Mouse (Mus musculus): Measurements from ENCODE around the gene Cckbr. TPM values are rescaled to one million over a fixed set of nuclear protein-coding genes. Genes with fewer than 3 reads are reported as not detected.

Gene Cckbr
- total and polyA plus RNA-seq, 2 experiments from 2014 or later, result 6.3 to 12.0 TPM

GRCm38 (mm10) chr7:105487104-105487876, 61.8 kb downstream of the Cckbr start:
- no peak overlapping the region for H3K4me2 ChIP-seq (ENCODE audit: low read depth, low read length, poor library complexity, severe bottlenecking)
- WGBS, result 81% methylated on average over 6 of the region's 6 CpGs
- no peak overlapping the region for H3K4me3 ChIP-seq (ENCODE audit: low read depth, low read length)
- DNase-seq (ENCODE audit: low spot score) (no peak), ATAC-seq (ENCODE audit: low FRiP score) (no peak)
- no peak overlapping the region for H3K27ac ChIP-seq (ENCODE audit: low read depth, low read length)
- no peaks in the 10 kb centered on the region for H3K9me3 ChIP-seq (ENCODE audit: low read length)
- no peak for TF ChIP-seq CTCF (IDR thresholded peaks at IDR 0.05)
- no peak overlapping the region for H3K9ac ChIP-seq (replicated peaks; ENCODE audit: low read length, poor library complexity, severe bottlenecking)
- H3K36me3 ChIP-seq (ENCODE audit: insufficient read depth, low read length), result no peaks in the 10 kb centered on the region
- no peaks in the 10 kb centered on the region for H3K27me3 ChIP-seq (ENCODE audit: insufficient read depth, low read length)
- no peaks in the 10 kb centered on the region for H3K4me1 ChIP-seq (ENCODE audit: insufficient read depth, low read length)

GRCm38 (mm10) chr7:105497881-105498280, 72.3 kb downstream of the Cckbr start:
- no peaks in the 10 kb centered on the region for H3K9me3 ChIP-seq (ENCODE audit: low read length)
- no peak overlapping the region for H3K4me2 ChIP-seq (ENCODE audit: low read depth, low read length, poor library complexity, severe bottlenecking)
- TF ChIP-seq CTCF (IDR thresholded peaks at IDR 0.05), result no peak
- no peak overlapping the region for H3K27ac ChIP-seq (ENCODE audit: low read depth, low read length)
- 92% methylated on average over 3 of the region's 3 CpGs for WGBS
- H3K4me3 ChIP-seq (ENCODE audit: low read depth, low read length), result no peak overlapping the region
- no peaks in the 10 kb centered on the region for H3K36me3 ChIP-seq (ENCODE audit: insufficient read depth, low read length)
- ATAC-seq (ENCODE audit: low FRiP score), result no peak
- H3K9ac ChIP-seq (replicated peaks; ENCODE audit: low read length, poor library complexity, severe bottlenecking), result no peak overlapping the region
- H3K4me1 ChIP-seq (ENCODE audit: insufficient read depth, low read length), result no peaks in the 10 kb centered on the region
- DNase-seq (ENCODE audit: low spot score), result no peak
- H3K27me3 ChIP-seq (ENCODE audit: insufficient read depth, low read length), result no peaks in the 10 kb centered on the region

DNA sequence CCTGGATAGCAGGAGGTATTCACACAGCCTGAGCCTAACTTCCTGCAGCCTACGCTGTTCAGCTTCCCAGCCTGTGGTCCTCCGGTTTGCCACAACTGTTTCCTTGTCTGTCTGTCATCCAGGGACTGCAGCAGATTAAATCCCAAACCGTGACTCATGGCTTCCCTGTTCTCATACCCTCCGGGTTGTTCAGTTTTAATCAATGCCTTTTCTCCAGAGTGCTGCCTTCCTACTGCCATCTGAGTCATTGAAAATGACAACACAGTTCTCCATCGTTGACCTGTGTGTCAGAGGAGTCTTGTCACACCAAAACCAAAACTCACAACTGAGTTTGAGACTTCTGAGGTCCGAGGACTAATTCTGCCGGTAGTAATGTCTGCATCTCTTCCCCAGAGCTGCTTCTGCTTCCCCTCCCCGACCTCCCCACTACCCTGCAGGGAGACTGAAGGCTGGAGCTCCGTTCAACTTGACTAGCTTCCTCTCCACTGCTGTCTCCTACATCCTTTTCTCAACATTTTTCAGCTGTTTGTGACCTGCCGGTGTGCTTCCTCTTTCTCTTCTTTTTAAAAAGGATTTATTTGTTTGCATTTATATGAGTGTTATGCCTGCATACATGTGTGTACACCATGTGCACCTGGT, 73.4 kb downstream of the Cckbr start:
- no peaks in the 10 kb centered on the region for H3K27me3 ChIP-seq (ENCODE audit: insufficient read depth, low read length)
- H3K27ac ChIP-seq (ENCODE audit: low read depth, low read length), result no peak overlapping the region
- H3K4me1 ChIP-seq (ENCODE audit: insufficient read depth, low read length), result no peaks in the 10 kb centered on the region
- no peaks in the 10 kb centered on the region for H3K9me3 ChIP-seq (ENCODE audit: low read length)
- H3K9ac ChIP-seq (replicated peaks; ENCODE audit: low read length, poor library complexity, severe bottlenecking), result no peak overlapping the region
- 47% methylated on average over 10 of the region's 10 CpGs for WGBS
- no peak overlapping the region for H3K4me3 ChIP-seq (ENCODE audit: low read depth, low read length)
- no peak overlapping the region for H3K4me2 ChIP-seq (ENCODE audit: low read depth, low read length, poor library complexity, severe bottlenecking)
- TF ChIP-seq CTCF (IDR thresholded peaks at IDR 0.05), result no peak
- ATAC-seq (ENCODE audit: low FRiP score) (no peak), DNase-seq (ENCODE audit: low spot score) (no peak)
- no peaks in the 10 kb centered on the region for H3K36me3 ChIP-seq (ENCODE audit: insufficient read depth, low read length)

GRCm38 (mm10) chr7:105499676-105500075, 74.1 kb downstream of the Cckbr start:
- WGBS, result 85% methylated on average over 1 of the region's 1 CpGs
- Histone ChIP-seq H3K4me1 (ENCODE audit: insufficient read depth, low read length) (no peaks in the 10 kb centered on the region), H3K27ac (ENCODE audit: low read depth, low read length) (no peak overlapping the region), H3K4me3 (ENCODE audit: low read depth, low read length) (no peak overlapping the region), H3K9ac (replicated peaks; ENCODE audit: low read length, poor library complexity, severe bottlenecking) (no peak overlapping the region), H3K36me3 (ENCODE audit: insufficient read depth, low read length) (no peaks in the 10 kb centered on the region), H3K9me3 (ENCODE audit: low read length) (no peaks in the 10 kb centered on the region), H3K27me3 (ENCODE audit: insufficient read depth, low read length) (no peaks in the 10 kb centered on the region), H3K4me2 (ENCODE audit: low read depth, low read length, poor library complexity, severe bottlenecking) (no peak overlapping the region)
- DNase-seq (ENCODE audit: low spot score) (no peak), ATAC-seq (ENCODE audit: low FRiP score) (no peak)
- no peak for TF ChIP-seq CTCF (IDR thresholded peaks at IDR 0.05)

DNA sequence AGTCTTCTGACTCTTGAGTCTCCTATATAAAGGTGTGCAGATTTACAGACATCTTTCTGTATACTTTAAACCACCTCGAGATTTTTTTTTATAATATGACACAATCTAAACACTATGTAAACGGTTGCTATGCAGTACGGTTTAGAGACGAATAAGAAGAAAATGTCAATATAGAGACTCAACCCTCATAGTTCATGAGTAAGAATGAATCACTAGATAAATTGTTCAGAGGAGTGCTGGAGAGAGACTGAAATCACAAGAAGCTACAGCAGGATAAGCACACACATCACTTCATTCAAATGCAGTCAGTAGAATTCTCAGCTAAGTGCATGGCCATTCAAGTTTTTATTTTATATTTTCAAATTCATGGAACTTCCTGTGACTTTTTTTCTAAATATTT, 76.5 kb downstream of the Cckbr start:
- no peaks in the 10 kb centered on the region for H3K36me3 ChIP-seq (ENCODE audit: insufficient read depth, low read length)
- H3K4me3 ChIP-seq (ENCODE audit: low read depth, low read length), result no peak overlapping the region
- no peaks in the 10 kb centered on the region for H3K4me1 ChIP-seq (ENCODE audit: insufficient read depth, low read length)
- TF ChIP-seq CTCF (IDR thresholded peaks at IDR 0.05), result no peak
- H3K9me3 ChIP-seq (ENCODE audit: low read length), result no peaks in the 10 kb centered on the region
- DNase-seq (ENCODE audit: low spot score) (no peak), ATAC-seq (ENCODE audit: low FRiP score) (no peak)
- H3K9ac ChIP-seq (replicated peaks; ENCODE audit: low read length, poor library complexity, severe bottlenecking), result no peak overlapping the region
- no peak overlapping the region for H3K27ac ChIP-seq (ENCODE audit: low read depth, low read length)
- H3K27me3 ChIP-seq (ENCODE audit: insufficient read depth, low read length), result no peaks in the 10 kb centered on the region
- WGBS, result 87% methylated on average over 4 of the region's 4 CpGs
- H3K4me2 ChIP-seq (ENCODE audit: low read depth, low read length, poor library complexity, severe bottlenecking), result no peak overlapping the region

DNA sequence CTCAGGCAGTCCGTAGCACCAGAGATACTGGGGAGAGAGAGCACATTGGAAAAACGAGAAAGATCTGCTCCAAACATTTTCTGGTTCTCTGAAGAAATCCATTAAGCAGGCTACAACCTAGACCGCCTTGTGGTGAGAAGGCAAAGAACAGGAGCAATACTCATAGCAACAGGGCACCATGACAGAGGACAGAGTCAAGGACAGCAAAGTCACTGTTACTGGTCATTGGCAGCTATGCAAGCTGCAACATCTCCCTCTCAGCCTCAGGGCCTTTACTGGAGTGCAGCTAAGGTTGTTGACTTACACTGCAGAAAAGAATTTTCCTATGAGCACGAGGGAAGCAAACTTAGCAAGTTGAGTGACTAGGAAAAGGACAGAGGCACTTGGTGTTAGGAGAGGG, 81.7 kb downstream of the Cckbr start:
- Histone ChIP-seq H3K4me2 (ENCODE audit: low read depth, low read length, poor library complexity, severe bottlenecking) (no peak overlapping the region), H3K4me1 (ENCODE audit: insufficient read depth, low read length) (no peaks in the 10 kb centered on the region), H3K9me3 (ENCODE audit: low read length) (no peaks in the 10 kb centered on the region), H3K36me3 (ENCODE audit: insufficient read depth, low read length) (no peaks in the 10 kb centered on the region), H3K9ac (replicated peaks; ENCODE audit: low read length, poor library complexity, severe bottlenecking) (no peak overlapping the region), H3K4me3 (ENCODE audit: low read depth, low read length) (no peak overlapping the region), H3K27ac (ENCODE audit: low read depth, low read length) (no peak overlapping the region), H3K27me3 (ENCODE audit: insufficient read depth, low read length) (no peaks in the 10 kb centered on the region)
- DNase-seq (ENCODE audit: low spot score), result no peak
- TF ChIP-seq CTCF (IDR thresholded peaks at IDR 0.05), result no peak
- 80% methylated on average over 4 of the region's 4 CpGs for WGBS
- ATAC-seq (ENCODE audit: low FRiP score), result no peak

Data from midbrain, postnatal 0 days (tissue).